Mouse (Mus musculus): Measurements from ENCODE around the gene Cldn5. TPM values are rescaled to one million over a fixed set of nuclear protein-coding genes. Genes with fewer than 3 reads are reported as not detected.

The Cldn5 gene
- polyA plus RNA-seq, 1 experiment from 2014 or later: 24.7 TPM

Other genes starting within 250 kb of the Cldn5 start
- 1.3 and 1.7 TPM in 2 replicates for gene Tbx1, start 186.2 kb upstream of the Cldn5 start, polyA plus RNA-seq (2016; fragmentation: Nextera tagmentation; extraction: Ambion mirVana)
- 4.4 and 5.7 TPM in 2 replicates for gene Gp1bb, start 154.4 kb upstream of the Cldn5 start, polyA plus RNA-seq (2016; fragmentation: Nextera tagmentation; extraction: Ambion mirVana)
- gene Gm49601, start 150.4 kb upstream of the Cldn5 start, polyA plus RNA-seq (2016; fragmentation: Nextera tagmentation; extraction: Ambion mirVana): 10.6 and 10.7 TPM in 2 replicates
- gene Sept5, start 146.9 kb upstream of the Cldn5 start, polyA plus RNA-seq (2016; fragmentation: Nextera tagmentation; extraction: Ambion mirVana): 68.4 and 69.3 TPM in 2 replicates
- gene Ufd1, start 34.9 kb downstream of the Cldn5 start, polyA plus RNA-seq (2016; fragmentation: Nextera tagmentation; extraction: Ambion mirVana): 111 and 113 TPM in 2 replicates
- gene Cdc45, start 35.1 kb downstream of the Cldn5 start, polyA plus RNA-seq (2016; fragmentation: Nextera tagmentation; extraction: Ambion mirVana): 56.6 and 57.2 TPM in 2 replicates
- gene 2510002D24Rik, start 59.7 kb downstream of the Cldn5 start, polyA plus RNA-seq (2016; fragmentation: Nextera tagmentation; extraction: Ambion mirVana): 19.5 and 28.7 TPM in 2 replicates
- not detected in 2 replicates for gene Gm28539, start 59.7 kb downstream of the Cldn5 start, polyA plus RNA-seq (2016; fragmentation: Nextera tagmentation; extraction: Ambion mirVana)
- gene Mrpl40, start 100.0 kb downstream of the Cldn5 start, polyA plus RNA-seq (2016; fragmentation: Nextera tagmentation; extraction: Ambion mirVana): 83.6 and 93.9 TPM in 2 replicates
- gene Hira, start 100.2 kb downstream of the Cldn5 start, polyA plus RNA-seq (2016; fragmentation: Nextera tagmentation; extraction: Ambion mirVana): 28.1 and 29.1 TPM in 2 replicates